Mouse (Mus musculus) urinary bladder, postnatal 14 days (tissue): ENCODE results near the gene Olfr175-ps1.

Experiments
- DNase-seq: peaks from one replicate; pipeline ENCODE4 v3.0.0; 2021; ENCODE audit warnings: low spot score

The Olfr175-ps1 gene

GRCm38 (mm10) chr16:58826732-58827319 is at the start of gene Olfr175-ps1:
Gene Olfr175-ps1 (minus strand): TSS chr16:58826782.
- no peak for DNase-seq

GRCm38 (mm10) chr16:58874668-58875067 is 48.1 kb upstream of the Olfr175-ps1 start, which contains the start of gene Olfr177:
Gene Olfr177 (minus strand): TSS chr16:58874768.
- DNase-seq: no peak

GRCm38 (mm10) chr16:58861479-58861878 is 34.9 kb upstream of the Olfr175-ps1 start:
- DNase-seq: no peak

GRCm38 (mm10) chr16:58860032-58860737 is 33.6 kb upstream of the Olfr175-ps1 start:
- DNase-seq: no peak

GRCm38 (mm10) chr16:58800168-58800567 is 26.4 kb downstream of the Olfr175-ps1 start, which contains the start of gene Olfr173:
Gene Olfr173 (minus strand): TSS chr16:58800268.
- DNase-seq: no peak
